Mouse (Mus musculus) frontal cortex, postnatal 25 days (tissue): ENCODE results near the gene Chchd6.

Experiments
- DNase-seq, 2 experiments: peaks; one replicate each; pipeline ENCODE4 v3.0.0; 2022; ENCODE audit warnings: low spot score in 2 of 2

Gene Chchd6

DNA sequence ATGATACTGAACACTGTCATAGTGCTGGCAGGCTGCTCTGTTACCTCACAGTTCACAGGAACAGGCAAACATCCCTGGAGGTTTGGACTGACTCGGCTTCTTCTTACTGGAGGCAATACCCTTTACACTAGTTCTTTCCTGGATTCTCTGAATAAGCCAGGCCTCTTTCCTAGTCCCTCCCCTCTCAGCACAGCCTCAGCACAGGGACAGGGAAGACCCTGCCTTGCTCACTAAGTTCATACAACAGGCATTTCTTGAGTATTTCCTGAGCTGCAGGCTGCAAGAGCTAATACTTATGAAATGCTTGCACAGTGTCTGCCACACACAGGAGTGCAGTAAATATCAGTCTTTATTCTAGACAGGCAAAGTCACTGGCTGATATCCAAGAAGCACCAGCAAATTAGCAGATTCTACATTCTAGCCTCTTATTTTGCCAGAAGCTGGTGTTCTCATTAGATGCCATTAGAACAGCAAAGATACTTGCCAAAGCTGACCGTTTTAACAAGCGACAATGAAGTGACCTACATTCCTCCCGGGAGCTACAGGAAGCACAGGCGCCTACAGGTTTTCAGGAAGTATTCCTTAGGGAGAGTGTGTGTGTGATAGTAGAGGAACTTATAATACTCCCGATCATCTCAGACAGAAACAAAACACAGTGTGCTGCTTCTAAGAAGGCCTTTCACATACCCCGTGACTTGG, 142.3 kb downstream of the Chchd6 start:
- DNase-seq: no peak

DNA sequence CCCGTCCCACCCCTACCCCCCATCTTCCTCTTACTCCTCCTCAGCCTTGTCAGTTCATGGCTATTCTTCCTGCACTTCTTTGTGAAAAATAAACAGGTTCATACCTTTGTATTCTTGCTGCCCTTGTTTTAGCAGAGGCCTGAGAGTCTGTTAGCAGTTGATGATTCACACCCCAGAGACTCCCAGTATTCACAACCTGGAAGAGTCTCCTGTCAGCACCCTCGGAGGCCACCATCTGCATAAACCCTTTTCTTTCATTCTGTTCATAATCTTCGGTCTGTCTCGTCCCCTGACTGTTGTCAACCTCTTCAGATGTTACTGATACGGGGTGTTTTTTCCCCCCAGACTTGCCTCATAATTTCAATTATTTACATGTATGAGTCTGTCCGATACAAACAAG, 143.1 kb downstream of the Chchd6 start:
- no peak for DNase-seq

DNA sequence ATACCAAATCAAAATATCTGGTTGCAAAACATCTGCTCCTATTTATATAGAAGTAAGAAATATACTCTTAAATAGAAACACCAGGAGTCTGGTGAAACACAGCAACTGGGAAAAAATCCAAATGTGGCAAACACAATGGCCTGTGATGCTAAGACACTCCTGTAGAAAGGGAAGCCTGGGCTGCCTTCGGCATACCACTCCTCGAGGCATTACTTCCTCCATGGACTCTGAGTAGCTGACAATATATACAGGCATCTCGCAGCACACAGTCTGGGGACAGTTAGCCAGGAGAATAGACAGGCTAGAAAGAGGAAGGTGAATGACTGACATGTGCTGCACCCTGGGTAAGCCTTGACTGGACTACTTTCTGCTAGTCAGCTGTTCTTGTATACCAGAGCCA, 146.7 kb downstream of the Chchd6 start:
- no peak for DNase-seq

DNA sequence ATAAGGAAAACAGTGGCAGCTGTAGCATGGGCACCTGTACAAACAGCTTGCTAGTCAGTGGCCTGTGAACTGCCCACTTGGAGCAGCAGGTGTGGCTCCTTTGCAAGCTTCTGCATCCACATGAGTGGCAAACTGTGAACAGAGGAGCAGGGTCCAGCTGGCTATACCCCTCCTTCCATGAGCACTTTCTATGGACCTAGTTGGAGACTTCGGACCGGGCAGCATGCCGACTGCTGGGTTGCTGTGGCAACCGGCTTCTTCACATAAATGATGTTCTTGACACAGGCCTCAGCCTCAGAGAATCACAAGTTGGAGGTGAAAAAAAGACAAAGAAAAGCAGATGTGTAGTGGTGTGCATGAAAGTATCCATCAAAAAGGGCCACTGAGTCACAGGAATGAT, 154.8 kb downstream of the Chchd6 start:
- DNase-seq: no peak

DNA sequence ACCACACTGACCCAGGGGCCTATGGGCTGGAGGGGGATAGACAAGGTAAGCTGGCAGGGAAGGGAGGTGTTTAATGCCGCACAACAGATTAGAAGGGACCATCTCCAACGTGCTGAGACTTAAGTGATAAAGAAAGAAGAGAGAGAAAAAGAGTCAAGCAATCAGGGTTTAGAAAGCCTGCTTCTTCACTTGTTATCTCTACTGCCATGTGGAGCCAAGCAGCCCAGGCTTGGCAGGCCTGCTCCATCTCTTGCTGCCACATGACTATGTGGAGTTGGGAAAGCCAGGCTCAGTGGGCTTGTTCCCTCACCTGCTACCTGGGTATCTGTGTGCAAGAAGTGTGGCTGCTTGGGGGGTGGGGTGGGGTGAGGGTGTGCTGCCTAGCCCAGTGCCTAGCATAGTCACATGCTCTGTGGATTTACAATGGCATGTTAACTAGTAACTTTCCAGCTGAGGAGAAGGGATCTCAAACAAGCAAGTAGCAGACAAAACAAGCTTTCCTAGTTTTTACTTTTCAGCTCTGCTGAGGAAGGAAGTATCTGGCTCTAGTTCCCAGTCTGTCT, 163.5 kb downstream of the Chchd6 start:
- DNase-seq: no peak

DNA sequence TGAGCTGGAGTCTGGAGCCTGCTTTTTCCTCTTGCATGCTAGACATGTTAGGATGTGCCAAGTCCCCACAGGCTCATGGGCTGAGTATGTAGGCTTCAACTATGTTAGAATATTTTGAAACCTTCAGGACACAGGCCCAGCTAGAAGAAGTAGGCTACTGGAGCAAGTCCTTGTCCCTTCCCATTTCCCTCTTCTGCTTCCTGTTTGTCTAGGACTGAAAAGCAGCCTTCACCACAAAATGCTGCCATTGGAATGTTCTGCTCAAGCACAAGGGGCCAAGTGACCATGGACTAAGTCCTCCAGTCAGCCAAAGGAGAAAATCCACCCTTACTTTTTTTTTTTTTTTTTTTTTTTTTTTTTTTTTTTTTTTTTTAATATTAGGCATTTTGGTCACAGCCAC, 164.7 kb downstream of the Chchd6 start:
- no peak for DNase-seq

DNA sequence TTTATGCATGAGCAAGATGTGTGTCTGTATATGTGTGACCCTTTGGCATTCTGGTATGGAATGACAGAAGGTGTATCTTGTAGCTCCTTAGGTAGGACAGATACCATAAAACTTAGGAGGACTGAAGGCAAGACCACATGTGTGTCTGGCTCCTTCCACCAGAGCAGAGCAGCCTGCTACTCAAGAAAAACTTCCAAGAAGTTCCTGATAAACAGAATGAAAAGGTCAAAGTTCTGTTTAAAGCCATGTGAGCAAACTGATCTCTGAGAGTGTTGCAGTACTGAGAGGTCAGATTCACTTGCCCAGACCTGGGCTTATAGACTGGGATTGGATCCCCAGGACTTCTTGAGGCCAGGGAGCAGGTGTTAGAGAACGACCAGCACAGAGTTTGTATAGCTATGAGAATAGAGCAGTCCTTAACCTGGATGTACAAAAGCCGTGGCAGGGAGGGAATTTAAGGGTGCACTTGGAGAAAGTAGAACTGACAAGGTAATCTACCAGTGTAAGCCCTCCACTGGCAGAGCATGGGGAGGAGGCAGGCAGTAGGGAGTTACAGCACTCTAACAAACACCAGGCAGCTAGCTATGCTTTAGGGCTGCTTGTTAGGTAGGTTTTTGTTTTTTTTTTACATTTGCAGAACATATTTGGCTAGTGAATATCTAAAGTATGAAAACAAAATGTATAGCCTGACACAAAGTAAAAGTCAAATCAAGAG, 166.6 kb downstream of the Chchd6 start:
- DNase-seq: no peak

DNA sequence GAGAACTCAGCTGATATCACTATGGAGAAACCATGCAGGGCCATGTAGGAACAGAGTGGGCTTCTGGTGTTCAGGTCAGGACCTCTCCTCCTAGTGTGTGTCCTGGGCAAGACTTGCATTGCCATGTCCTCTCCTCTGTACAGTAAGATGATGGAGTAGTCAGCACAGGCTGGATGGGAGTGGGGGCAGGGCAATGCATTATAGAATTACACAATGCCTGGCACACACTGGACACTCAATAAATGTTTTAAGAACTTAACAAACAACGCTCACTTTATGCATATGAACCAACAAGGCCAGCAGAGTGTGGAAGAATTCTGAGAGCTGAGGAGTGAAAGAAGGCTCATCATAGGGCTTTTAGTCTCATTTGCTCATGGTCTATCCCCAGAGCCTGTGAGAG, 171.0 kb downstream of the Chchd6 start:
- no peak for DNase-seq

DNA sequence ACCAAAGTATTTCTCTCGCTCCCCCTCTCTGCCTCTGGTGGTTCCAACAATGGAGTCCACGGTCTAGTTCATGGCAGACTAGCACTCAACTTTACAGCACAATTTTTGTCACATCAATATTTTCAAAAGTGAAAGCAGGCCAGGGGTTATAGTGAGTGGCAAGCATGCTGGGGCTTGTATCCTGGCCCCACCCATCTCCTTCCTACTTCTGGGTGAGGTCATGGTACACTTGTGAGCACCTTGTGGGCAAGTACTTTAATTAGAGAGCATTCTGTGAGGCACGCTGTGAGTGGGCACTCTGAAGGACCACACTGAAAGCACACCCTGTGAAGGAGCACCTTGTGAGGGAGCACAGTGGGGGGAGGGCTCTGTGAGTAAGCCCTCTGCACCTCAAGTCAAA, 172.8 kb downstream of the Chchd6 start:
- no peak for DNase-seq

DNA sequence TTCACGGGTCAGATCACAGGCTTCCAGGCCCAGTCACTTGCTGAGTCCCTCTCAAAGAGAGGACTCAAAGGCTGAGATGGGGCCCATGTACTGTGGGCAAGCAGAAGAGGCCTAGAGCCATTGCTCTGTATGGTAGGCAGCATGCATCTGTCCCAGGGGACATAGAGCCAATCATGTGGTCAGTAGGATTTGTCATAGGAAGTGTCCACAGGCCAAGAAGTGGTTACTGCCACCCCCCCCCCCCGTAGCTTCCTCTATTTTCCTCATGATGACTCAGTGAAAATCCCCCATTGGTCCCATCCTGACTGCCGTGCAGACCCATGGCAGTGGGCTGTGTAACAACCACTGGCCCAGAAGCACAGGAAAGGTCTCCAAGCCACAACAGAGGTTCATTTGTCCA, 173.5 kb downstream of the Chchd6 start:
- DNase-seq: no peak

DNA sequence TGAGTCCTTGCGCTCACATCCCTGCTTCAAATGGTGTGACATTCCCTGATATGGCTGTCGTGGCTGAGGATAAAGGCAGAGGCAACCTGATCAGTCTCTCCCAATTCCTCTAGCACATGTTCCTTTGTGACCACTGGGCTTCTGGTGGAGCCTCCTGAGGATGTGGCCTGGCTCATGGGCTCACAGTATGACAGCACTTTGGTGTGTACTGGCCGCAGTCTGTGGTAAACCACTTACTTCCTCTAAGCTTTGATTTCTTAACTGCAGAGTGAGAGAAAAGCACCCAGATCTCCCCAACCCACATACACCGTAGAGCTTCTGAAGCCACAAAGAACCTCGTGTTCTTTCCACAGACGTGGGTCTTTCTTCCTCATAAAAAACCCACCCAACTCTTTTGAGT, 173.9 kb downstream of the Chchd6 start:
- DNase-seq: no peak

DNA sequence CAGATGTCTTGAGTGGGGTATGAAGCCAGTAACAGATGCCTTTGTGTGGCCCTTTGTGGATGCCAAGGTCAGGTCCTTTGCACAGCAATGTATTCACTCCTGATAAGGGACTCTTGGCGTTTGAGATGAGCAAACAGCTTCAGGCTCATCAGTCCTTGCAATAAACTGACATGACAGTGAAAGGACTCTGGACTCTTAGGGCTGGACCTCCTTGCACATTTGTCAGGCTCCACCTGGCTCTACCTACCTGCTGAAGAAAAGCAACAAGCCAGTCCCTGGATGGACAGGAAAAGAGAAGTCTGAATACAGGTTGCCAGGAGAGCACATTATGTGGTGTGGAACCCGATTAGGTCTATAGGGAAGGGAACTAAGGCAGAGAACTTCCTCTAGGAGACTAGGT, 174.7 kb downstream of the Chchd6 start:
- no peak for DNase-seq

DNA sequence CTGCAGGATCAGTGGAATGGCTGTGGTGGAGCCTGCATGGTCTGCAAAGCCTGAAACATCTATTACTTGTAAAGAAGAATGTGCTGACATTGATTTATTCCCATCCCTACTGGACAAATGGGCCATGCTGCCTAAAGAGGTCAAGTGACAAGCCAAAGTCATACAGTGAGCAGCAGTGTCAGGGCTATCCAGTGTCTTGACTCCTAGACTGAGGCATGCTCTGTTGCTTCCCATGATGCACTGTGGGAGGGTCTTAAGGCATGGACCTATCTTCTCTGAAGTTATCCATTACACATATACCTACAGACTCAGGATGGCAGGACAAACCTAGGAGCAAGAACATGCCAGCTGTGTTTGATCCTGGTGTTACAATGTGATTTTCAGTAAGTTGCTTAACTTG, 175.3 kb downstream of the Chchd6 start:
- no peak for DNase-seq

DNA sequence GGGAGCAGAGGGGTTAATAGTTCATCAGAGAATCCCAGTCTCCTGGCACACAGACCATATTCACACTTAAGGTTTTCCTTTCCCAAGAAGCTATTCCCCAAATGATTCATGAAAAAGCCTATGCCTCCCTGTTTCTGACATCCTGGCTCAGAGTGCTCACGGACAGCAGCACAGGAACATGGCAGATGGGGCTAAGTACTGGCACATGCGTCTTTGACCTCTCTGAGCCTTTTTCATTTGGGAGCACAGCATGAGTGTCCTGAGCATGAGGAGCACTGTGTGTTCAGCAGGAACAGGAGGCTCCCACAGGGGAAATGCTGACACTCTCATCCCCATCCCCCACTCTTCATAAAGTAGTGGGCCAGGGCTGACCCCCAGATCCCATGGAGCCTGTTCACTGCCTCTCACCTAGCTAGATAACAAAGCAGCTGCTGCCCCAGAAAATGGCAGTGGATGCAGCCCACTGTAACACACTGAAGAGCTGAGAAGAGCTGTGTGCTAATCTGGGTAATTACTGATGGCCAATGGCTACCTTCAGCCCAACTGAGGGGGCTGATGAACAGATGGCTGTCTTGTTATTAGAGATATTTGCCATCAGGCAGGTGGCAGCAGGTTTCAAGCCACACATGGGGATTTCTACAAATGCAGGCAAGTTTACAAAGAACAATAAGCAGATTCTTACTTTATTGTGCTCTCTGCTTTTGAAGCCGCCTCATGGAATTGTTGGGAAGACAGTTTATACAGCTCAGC, 176.2 kb downstream of the Chchd6 start:
- DNase-seq: no peak

DNA sequence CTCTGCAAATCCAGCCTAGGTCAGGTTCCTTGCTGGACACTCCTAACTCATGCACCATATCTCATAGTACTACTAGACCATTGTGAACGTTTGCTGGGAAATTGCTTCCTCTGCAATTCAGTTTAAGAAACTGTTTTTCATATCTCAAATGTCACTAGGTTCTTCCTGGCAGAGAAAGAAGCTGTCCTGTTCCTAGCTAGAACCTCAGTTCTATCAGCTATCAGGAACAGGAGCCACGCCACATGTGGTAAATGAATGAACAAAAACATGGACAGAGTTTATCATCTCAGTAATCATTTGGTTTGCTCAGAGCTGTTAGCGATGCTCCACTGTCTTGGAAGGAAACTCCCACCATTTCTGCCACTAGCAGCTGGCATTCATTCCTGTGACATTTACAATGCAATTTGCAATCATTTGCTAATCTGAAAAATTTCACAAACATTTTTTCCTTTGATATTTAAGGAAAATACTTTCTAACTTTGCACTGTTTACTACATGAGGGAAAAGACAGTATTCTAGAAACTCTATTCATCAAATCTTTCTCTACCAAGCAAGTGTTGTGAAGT, 179.3 kb downstream of the Chchd6 start:
- no peak for DNase-seq

DNA sequence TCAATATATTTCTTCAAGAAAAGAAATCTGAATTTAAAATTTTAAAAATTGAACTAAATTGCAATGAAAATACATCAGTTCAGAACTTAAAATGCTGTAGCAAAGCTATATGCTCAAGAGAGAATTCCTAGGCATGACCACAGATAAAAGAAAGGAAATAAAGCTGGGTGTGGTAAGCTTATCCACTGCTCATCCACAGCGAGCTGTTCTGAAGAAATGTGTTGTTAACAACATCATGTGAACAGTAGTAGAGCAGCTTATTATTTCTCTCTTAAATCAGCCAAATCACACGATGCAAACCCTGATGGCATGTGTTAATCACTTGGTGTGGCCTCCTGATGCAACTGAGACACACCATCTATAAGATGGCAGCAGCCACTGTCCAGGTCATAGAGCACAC, 180.4 kb downstream of the Chchd6 start:
- no peak for DNase-seq

DNA sequence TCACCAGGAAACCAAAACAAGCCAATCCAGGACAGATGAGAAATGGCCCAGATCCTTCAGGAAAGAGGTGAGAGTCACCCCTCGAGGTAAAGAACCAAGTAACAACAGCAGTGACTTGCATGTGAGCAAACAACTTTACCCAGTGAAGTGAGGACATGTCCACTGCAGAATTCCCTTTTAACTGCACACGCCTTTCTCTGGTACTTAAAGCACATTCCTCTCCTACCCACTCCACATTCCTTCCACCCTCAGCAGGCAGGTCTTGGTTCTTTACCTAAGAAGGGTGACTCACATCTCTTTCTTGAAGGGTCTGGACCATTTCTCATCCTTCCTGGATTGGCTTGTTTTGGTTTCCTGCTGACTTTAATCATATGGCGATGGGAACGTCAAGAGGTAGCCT, 181.3 kb downstream of the Chchd6 start:
- no peak for DNase-seq

DNA sequence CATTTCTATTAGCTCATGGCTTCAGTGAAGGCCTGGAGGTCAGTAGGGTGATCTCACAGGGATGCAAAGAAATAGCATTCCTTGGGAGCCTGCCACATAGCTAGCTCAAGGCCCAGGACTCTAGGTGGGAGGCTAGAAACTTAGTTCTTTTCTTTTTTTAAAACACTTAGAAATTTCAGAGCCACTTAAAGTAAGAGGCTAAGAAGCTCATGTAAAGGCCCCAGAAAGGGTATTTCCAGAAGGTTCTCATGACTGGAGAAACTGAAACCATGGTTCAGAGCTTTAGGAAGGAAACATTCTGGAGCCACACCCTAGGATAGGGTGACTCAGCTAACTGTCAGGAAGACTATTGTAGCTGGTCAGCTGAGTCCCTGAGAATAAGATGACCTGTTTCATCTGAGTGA, 182.0 kb downstream of the Chchd6 start:
- DNase-seq: no peak

DNA sequence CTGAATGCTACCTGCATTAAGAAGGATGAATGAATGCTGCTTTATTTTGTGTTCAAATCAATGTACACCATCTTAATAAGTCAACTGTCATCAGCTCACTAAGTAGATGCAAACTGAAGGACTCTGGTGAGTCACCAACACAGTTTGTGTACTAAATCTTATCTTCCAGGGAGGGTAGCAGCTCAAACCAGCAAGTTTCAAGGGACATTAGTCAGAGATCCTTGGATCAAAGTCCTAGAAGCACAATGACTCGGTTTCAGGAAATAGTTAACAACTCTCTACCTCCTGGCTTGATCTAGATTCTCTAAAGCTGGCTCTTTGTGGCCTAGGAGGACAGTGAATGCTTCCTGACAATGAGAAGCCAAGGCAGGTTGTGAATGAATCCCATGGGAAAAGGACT, 182.9 kb downstream of the Chchd6 start:
- DNase-seq: no peak

DNA sequence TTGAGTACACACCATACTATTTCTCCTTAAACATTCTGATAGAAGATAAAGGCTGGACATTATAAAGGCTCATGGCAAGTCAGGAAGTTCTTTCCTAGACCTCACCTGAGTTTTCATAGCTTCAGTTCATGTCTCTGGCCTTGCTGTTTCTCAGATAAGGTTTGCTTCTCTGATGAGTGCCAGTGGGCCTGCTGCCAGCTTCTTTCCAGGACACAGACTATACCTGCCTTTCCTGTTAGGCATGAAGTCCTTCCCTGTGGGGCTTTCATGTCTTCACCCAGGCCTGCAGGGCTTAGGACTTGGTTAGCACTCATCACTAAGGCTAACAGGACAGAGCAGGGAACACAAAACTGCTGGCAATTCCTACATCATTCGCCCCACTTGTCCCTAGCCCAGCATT, 186.4 kb downstream of the Chchd6 start:
- DNase-seq: no peak

DNA sequence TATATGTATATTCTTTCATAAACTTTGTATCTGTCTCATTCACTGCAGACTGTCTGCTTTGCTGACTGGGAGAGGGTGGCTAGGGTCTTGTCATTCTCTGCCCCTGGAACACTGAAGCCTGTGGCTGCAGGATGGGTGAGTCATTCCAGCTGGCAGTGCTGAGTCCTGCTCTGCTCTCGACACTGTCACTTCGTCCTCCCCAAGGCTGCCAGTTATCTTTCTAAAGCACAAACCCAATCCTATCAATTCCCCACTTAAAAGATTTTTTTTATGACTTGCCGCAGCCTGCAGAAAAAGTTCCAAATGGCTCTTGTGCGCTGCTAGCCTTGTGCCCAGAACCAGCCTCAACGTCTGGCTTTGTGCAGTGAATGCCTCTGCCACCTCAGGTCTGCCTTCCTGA, 187.2 kb downstream of the Chchd6 start:
- no peak for DNase-seq

DNA sequence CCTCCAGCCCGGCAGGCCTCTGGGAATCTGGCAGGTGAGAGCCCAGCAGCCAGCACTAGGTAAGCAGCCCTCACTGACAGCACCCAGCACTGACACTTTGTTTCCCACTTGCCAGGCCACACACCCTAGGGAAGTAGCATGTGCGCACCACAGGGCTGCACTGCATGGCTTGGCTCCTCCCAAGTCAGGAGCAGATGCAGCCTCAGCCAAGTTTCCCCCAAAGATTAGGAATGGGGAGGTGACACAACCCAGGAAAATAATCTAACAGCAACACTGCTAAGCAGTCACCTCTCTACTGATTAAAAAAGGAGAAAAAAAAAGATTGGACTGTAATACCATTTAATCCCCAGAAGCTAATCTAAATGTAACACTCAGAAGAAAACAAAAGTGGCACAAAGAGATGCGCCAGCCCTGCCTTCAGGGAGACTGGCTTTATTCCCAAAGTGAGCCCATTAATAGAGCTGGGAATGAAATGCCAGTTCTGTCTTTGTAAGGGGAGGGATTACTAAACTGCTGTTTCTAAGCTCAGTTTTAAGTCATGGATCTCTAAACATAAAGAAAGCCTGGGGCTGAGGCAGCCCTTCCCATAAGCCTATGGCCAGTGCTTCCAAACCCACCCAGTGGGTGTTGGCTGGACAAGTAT, 188.1 kb downstream of the Chchd6 start:
- DNase-seq: no peak
